9 mouse cellular contexts compared by ENCODE assay signal in genomic region chr1:106175360-106175759, GRCm38 (mm10). TPM values are rescaled to one million over a fixed set of nuclear protein-coding genes. Genes with fewer than 3 reads are reported as not detected.
DNase-seq lines count a peak whose midpoint lies in the region; ATAC-seq lines count a peak whose summit lies in the region.
"Had no signal": no experiment of that assay in that cellular context is flagged by ENCODE, and none has a peak within 500 bp of the region (broad histone marks: within the 10 kb centered on the region; RNA-seq: fewer than 3 reads in every experiment).

No protein-coding gene starts in this region.

- peaks cover 37% of the 10 kb centered on the region for H3K4me1 ChIP-seq in kidney, embryonic 15.5 days
- peaks cover 21% of the 10 kb centered on the region for H3K4me1 ChIP-seq in embryonic facial prominence, embryonic 13.5 days
- peaks cover 16% of the 10 kb centered on the region for H3K4me1 ChIP-seq in heart, embryonic 16.5 days (ENCODE audit: control insufficient read depth, insufficient read depth, low read length)
- peaks cover 41% of the 10 kb centered on the region for H3K4me1 ChIP-seq in midbrain, embryonic 12.5 days

- DNase-seq in kidney, postnatal 14 days = no peak
- DNase-seq in embryo, embryonic 9.5 days (ENCODE audit: extremely low spot score) = no peak
- DNase-seq: thymus, postnatal 14 days had no signal

- H3K9me3 ChIP-seq in kidney, embryonic 15.5 days (replicated peaks) = no peaks in the 10 kb centered on the region
- H3K9me3 ChIP-seq in embryonic facial prominence, embryonic 13.5 days = no peaks in the 10 kb centered on the region
- H3K9me3 ChIP-seq in heart, embryonic 16.5 days (replicated peaks; ENCODE audit: control insufficient read depth, low read length) = no peaks in the 10 kb centered on the region
- H3K9me3 ChIP-seq in midbrain, embryonic 12.5 days = no peaks in the 10 kb centered on the region

- ATAC-seq in kidney, embryonic 15.5 days (replicated peaks; ENCODE audit: low FRiP score) = no peak
- no peak for ATAC-seq in embryonic facial prominence, embryonic 13.5 days (ENCODE audit: insufficient number of reproducible peaks, insufficient read depth, low FRiP score, low TSS enrichment, low read depth)
- ATAC-seq in heart, embryonic 16.5 days (replicated peaks; ENCODE audit: extremely low read depth, insufficient read depth, low FRiP score) = no peak
- ATAC-seq in midbrain, embryonic 12.5 days (ENCODE audit: low FRiP score, low read depth) = no peak
- no peak for ATAC-seq in erythroblast, adult 5-6 weeks (replicated peaks; ENCODE audit: low FRiP score, poor library complexity, severe bottlenecking)
- no peak for ATAC-seq in inflammation-experienced regulatory T-cells, adult 6 months

- H3K27me3 ChIP-seq in kidney, embryonic 15.5 days = no peaks in the 10 kb centered on the region
- no peaks in the 10 kb centered on the region for H3K27me3 ChIP-seq in embryonic facial prominence, embryonic 13.5 days
- H3K27me3 ChIP-seq in heart, embryonic 16.5 days (ENCODE audit: control insufficient read depth, insufficient read depth, low read length) = no peaks in the 10 kb centered on the region
- no peaks in the 10 kb centered on the region for H3K27me3 ChIP-seq in midbrain, embryonic 12.5 days

- no peaks in the 10 kb centered on the region for H3K36me3 ChIP-seq in kidney, embryonic 15.5 days
- no peaks in the 10 kb centered on the region for H3K36me3 ChIP-seq in embryonic facial prominence, embryonic 13.5 days
- H3K36me3 ChIP-seq in heart, embryonic 16.5 days (ENCODE audit: control insufficient read depth, insufficient read depth) = no peaks in the 10 kb centered on the region
- no peaks in the 10 kb centered on the region for H3K36me3 ChIP-seq in midbrain, embryonic 12.5 days

- H3K4me3 ChIP-seq in kidney, embryonic 15.5 days (replicated peaks) = no peak overlapping the region
- H3K4me3 ChIP-seq in embryonic facial prominence, embryonic 13.5 days = 0 out of 2 replicates have a peak overlapping the region, but pooled peaks have one; percentile 10
- H3K4me3 ChIP-seq in heart, embryonic 16.5 days (ENCODE audit: low read length) = peak overlapping the region; percentile 18
- H3K4me3 ChIP-seq in midbrain, embryonic 12.5 days = peak overlapping the region; percentile 32

- no peak overlapping the region for H3K9ac ChIP-seq in kidney, embryonic 15.5 days
- H3K9ac ChIP-seq in embryonic facial prominence, embryonic 13.5 days = no peak overlapping the region
- peak overlapping the region; percentile 54; the same call in 1 of the 2 replicates for H3K9ac ChIP-seq in heart, embryonic 16.5 days (ENCODE audit: low read length)
- H3K9ac ChIP-seq in midbrain, embryonic 12.5 days (replicated peaks) = no peak overlapping the region; the same call in 1 of the 2 replicates

- WGBS in kidney, embryonic 15.5 days = 57% methylated on average over 3 of the region's 3 CpGs
- 66% methylated on average over 3 of the region's 3 CpGs for WGBS in embryonic facial prominence, embryonic 13.5 days
- 47% methylated on average over 3 of the region's 3 CpGs for WGBS in heart, embryonic 16.5 days
- 56% methylated on average over 3 of the region's 3 CpGs for WGBS in midbrain, embryonic 12.5 days

- no peak overlapping the region for H3K27ac ChIP-seq in kidney, embryonic 15.5 days
- H3K27ac ChIP-seq in embryonic facial prominence, embryonic 13.5 days = no peak overlapping the region
- no peak overlapping the region for H3K27ac ChIP-seq in heart, embryonic 16.5 days (ENCODE audit: low read length)
- H3K27ac ChIP-seq in midbrain, embryonic 12.5 days (replicated peaks) = no peak overlapping the region

- peak overlapping the region; percentile 30 for H3K4me2 ChIP-seq in kidney, embryonic 15.5 days
- peak overlapping the region; percentile 40 for H3K4me2 ChIP-seq in embryonic facial prominence, embryonic 13.5 days
- H3K4me2 ChIP-seq in heart, embryonic 16.5 days (ENCODE audit: low read depth, low read length) = peak overlapping the region; percentile 64
- H3K4me2 ChIP-seq in midbrain, embryonic 12.5 days (replicated peaks) = peak overlapping the region; percentile 79

RNA-seq across cellular contexts. Expression of gene Phlpp1, which starts 3.8 kb away (rescaled TPM):
- polyA plus RNA-seq in kidney, embryonic 15.5 days (2015; fragmentation: Nextera tagmentation; extraction: Ambion mirVana) = 3.2 and 3.5 TPM in 2 replicates
- polyA plus RNA-seq in embryonic facial prominence, embryonic 13.5 days (2015; fragmentation: Nextera tagmentation; extraction: Ambion mirVana) = 3.4 and 3.9 TPM in 2 replicates
- polyA plus RNA-seq in heart, embryonic 16.5 days (2015; fragmentation: Nextera tagmentation; extraction: Ambion mirVana) = 4.4 and 4.7 TPM in 2 replicates
- polyA plus RNA-seq in midbrain, embryonic 12.5 days (2016; fragmentation: Nextera tagmentation; extraction: Ambion mirVana) = 8.2 and 8.6 TPM in 2 replicates
- 0.42 and 0.96 TPM in 2 replicates for total RNA-seq in erythroblast, adult 5-6 weeks (2015; ENCODE audit: low replicate concordance)
- total RNA-seq in erythroblast, adult 5-6 weeks (2017; ENCODE audit: low replicate concordance) = 1.1 and 3.3 TPM in 2 replicates
- polyA plus RNA-seq in inflammation-experienced regulatory T-cells, adult 6 months (2017; shearing (Covaris generic)) = 1 to 10 TPM; 4.4 to 7.8 (median 7.6) TPM
